Mouse (Mus musculus): ENCODE measurements at regions not wholly inside any gene's neighbourhood (a gene's known extent, or its start where the extent isn't known, plus 50 kb on each side); places are given as distances from the start of the nearest gene placed in this dataset.

GRCm38 (mm10) chr3:31831913-31832312 is 70.4 kb upstream of the Kcnmb2 start:
- no peak for TF ChIP-seq CTCF (IDR thresholded peaks at IDR 0.05; ENCODE audit: borderline replicate concordance, extremely low read depth, insufficient read depth, insufficient read length)
- no peak for TF ChIP-seq POLR2A (IDR thresholded peaks at IDR 0.05; ENCODE audit: borderline replicate concordance, extremely low read depth, insufficient read depth, insufficient read length, poor library complexity, severe bottlenecking)
- DNase-seq (ENCODE audit: low read depth): no peak

- TF ChIP-seq POLR2A (IDR thresholded peaks at IDR 0.05; ENCODE audit: borderline replicate concordance, extremely low read depth, insufficient read depth, insufficient read length, poor library complexity, severe bottlenecking): no peak
- no peak for TF ChIP-seq CTCF (IDR thresholded peaks at IDR 0.05; ENCODE audit: borderline replicate concordance, extremely low read depth, insufficient read depth, insufficient read length)
- DNase-seq (ENCODE audit: low read depth): peak; percentile 17
Observed at GRCm38 (mm10) chr3:31841253-31841652, 61.1 kb upstream of the Kcnmb2 start.

DNA sequence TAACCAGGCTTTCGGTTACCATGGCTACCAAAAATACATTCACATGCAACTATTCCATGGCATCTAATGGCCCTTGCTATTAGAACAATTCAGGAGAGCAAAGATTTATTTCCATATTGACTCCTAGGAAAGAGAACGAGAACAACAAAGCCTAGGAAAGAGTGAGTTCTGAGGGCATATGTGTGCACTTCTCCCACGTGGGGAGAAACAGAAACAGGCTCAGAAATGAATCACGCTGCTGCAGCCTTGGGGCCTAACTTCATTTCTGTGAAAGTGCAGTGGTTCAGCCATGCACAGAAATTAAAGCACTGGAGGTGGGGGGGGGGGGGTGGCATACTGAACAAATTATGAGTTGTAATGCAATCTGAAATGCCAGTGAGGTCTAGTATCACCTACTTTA is 55.2 kb upstream of the Kcnmb2 start:
- peak; percentile 27 for DNase-seq (ENCODE audit: low read depth)
- TF ChIP-seq POLR2A (IDR thresholded peaks at IDR 0.05; ENCODE audit: borderline replicate concordance, extremely low read depth, insufficient read depth, insufficient read length, poor library complexity, severe bottlenecking): no peak
- no peak for TF ChIP-seq CTCF (IDR thresholded peaks at IDR 0.05; ENCODE audit: borderline replicate concordance, extremely low read depth, insufficient read depth, insufficient read length)
